Mouse (Mus musculus): ENCODE results near the gene Ddx3x.
"Not testable (repeated sequence)": the region's sequence is repeated elsewhere in the genome, so short reads cannot be mapped to it uniquely, and the experiment has no call there.

The Ddx3x gene

GRCm38 (mm10) chrX:13280409-13281328 is at the start of gene Ddx3x:
Gene Ddx3x (plus strand): TSS chrX:13280970.
- DNase-seq (ENCODE audit: low read depth, low spot score), result peak; percentile 93

- no peak for DNase-seq (ENCODE audit: low read depth, low spot score)
Measured at GRCm38 (mm10) chrX:13231243-13231642, 49.5 kb upstream of the Ddx3x start.

GRCm38 (mm10) chrX:13232834-13233233 is 47.9 kb upstream of the Ddx3x start:
- not testable (repeated sequence) for DNase-seq (ENCODE audit: low read depth, low spot score)

GRCm38 (mm10) chrX:13233631-13234030 is 47.1 kb upstream of the Ddx3x start:
- DNase-seq (ENCODE audit: low read depth, low spot score), result no peak

- no peak for DNase-seq (ENCODE audit: low read depth, low spot score)
Measured at GRCm38 (mm10) chrX:13234709-13235108, 46.1 kb upstream of the Ddx3x start.

- peak; percentile 66 for DNase-seq (ENCODE audit: low read depth, low spot score)
Measured at GRCm38 (mm10) chrX:13236100-13236568, 44.6 kb upstream of the Ddx3x start.

- no peak for DNase-seq (ENCODE audit: low read depth, low spot score)
Measured at GRCm38 (mm10) chrX:13239455-13239854, 41.3 kb upstream of the Ddx3x start.

- DNase-seq (ENCODE audit: low read depth, low spot score), result peak; percentile 7
Measured at GRCm38 (mm10) chrX:13240646-13241425, 39.9 kb upstream of the Ddx3x start.

- peak; percentile 61 for DNase-seq (ENCODE audit: low read depth, low spot score)
Measured at GRCm38 (mm10) chrX:13241426-13242319, 39.1 kb upstream of the Ddx3x start.

GRCm38 (mm10) chrX:13242320-13243096 is 38.3 kb upstream of the Ddx3x start:
- peak; percentile 95 for DNase-seq (ENCODE audit: low read depth, low spot score)

- peak; percentile 17 for DNase-seq (ENCODE audit: low read depth, low spot score)
Measured at GRCm38 (mm10) chrX:13243133-13244123, 37.3 kb upstream of the Ddx3x start.

GRCm38 (mm10) chrX:13244588-13244987 is 36.2 kb upstream of the Ddx3x start:
- DNase-seq (ENCODE audit: low read depth, low spot score), result no peak

- no peak for DNase-seq (ENCODE audit: low read depth, low spot score)
Measured at GRCm38 (mm10) chrX:13245027-13245426, 35.7 kb upstream of the Ddx3x start.

GRCm38 (mm10) chrX:13251683-13252082 is 29.1 kb upstream of the Ddx3x start:
- DNase-seq (ENCODE audit: low read depth, low spot score), result no peak

GRCm38 (mm10) chrX:13254273-13254672 is 26.5 kb upstream of the Ddx3x start:
- no peak for DNase-seq (ENCODE audit: low read depth, low spot score)

- no peak for DNase-seq (ENCODE audit: low read depth, low spot score)
Measured at GRCm38 (mm10) chrX:13263356-13263755, 17.4 kb upstream of the Ddx3x start.

GRCm38 (mm10) chrX:13275519-13276137 is 5.1 kb upstream of the Ddx3x start:
- no peak for DNase-seq (ENCODE audit: low read depth, low spot score)

- no peak for DNase-seq (ENCODE audit: low read depth, low spot score)
Measured at GRCm38 (mm10) chrX:13278996-13279395, 1.8 kb upstream of the Ddx3x start.

- DNase-seq (ENCODE audit: low read depth, low spot score), result no peak
Measured at GRCm38 (mm10) chrX:13280037-13280408, 747 bp upstream of the Ddx3x start.

Measured in forelimb bud, embryonic 11.5 days (tissue).